Mouse (Mus musculus): Measurements from ENCODE around the gene Taf11.

DNA sequence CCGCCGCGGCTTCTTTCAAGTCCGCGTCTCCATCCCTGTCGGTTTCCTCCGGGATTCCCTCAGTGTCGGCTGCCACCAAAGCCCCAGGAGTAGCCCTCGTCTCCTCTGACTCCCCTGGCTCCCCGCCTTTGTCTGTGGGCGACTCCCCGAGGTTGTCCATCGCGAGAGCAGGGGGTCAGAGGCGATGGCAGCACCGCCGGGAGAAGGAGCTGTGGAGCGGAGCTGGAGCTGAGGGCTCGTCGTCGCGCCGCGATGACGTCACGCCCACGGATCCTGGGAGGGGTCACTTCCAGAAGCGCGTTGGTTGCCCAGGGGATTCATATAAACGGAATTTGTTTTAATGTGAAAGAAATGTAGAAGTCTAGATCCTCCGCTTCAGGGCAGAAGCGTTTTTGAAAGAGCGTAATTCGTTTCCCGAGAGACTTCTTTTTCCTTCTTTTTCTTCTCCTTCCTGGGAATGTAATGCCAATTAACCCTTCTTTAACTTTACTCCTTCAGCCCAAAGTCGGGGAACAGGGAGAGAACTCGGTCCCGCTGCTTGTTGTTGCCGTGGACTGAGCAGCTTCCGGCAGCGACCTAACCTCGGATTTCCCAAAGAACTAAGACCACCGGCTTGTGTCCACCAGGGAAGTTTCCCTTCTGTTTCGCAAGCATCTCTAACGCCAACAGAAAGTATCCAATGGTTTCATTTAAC lies 2.0 kb downstream of the Taf11 start:
- TF ChIP-seq CTCF (IDR thresholded peaks at IDR 0.05; ENCODE audit: control insufficient read depth, insufficient read depth, insufficient read length) (peak; percentile 18), USF1 (IDR thresholded peaks at IDR 0.05; ENCODE audit: low read depth) (no peak), MYOG (IDR thresholded peaks at IDR 0.05; ENCODE audit: control insufficient read depth, extremely low read depth, insufficient read length) (no peak)

All from C2C12 (cell line).